Mouse (Mus musculus): ENCODE measurements at regions not wholly inside any gene's neighbourhood (a gene's known extent, or its start where the extent isn't known, plus 50 kb on each side); places are given as distances from the start of the nearest gene placed in this dataset.

DNA sequence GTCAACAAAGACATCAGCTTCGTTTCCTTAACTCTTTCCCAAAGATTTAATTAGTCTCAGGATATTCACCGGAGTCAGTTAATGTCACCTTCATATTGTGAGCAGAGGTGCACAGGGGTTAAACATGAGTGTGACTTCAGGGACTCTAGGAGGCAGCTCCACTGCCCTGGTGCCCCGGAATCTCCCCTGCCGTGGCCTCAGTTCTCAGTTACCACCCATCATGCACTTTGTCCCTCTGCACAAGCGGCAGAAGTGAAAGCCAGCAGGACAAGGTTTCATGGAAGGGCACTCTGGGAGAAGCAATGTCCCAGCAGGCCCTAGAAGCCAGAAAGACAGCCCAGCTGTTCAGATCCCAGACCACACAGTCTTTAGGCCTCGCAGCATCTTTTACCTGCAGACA, 150.5 kb upstream of the Egln3 start:
- TF ChIP-seq CTCF (IDR thresholded peaks at IDR 0.05; ENCODE audit: low read depth): no peak
- TF ChIP-seq EP300 (IDR thresholded peaks at IDR 0.05; ENCODE audit: low read depth): no peak
